Mouse (Mus musculus) cerebellum, adult 2 months (tissue): Measurements from ENCODE around the gene Tmem101. TPM values are rescaled to one million over a fixed set of nuclear protein-coding genes. Genes with fewer than 3 reads are reported as not detected.
"Not testable (repeated sequence)": the region's sequence is repeated elsewhere in the genome, so short reads cannot be mapped to it uniquely, and the experiment has no call there.

Source experiments
- DNase-seq, 2 experiments: peaks; one replicate each; pipeline ENCODE4 v3.0.0; 2021
- H3K27ac ChIP-seq: fragments of 200-500 bp; 2 replicates; pipeline ENCODE4 v1.5.1; 2012; ENCODE audit warnings: low read length, control low read depth, inconsistent platforms; ENCODE audit not compliant: insufficient read depth
- H3K27me3 ChIP-seq: fragments of 200-500 bp; 2 replicates; pipeline ENCODE4 v1.6.1; 2012; ENCODE audit warnings: inconsistent platforms, mild to moderate bottlenecking, low read length, moderate library complexity; ENCODE audit not compliant: control insufficient read depth, insufficient read depth
- H3K4me1 ChIP-seq: fragments of 200-500 bp; 2 replicates; pipeline ENCODE4 v1.6.1; 2011; ENCODE audit warnings: low read length; ENCODE audit not compliant: control insufficient read depth, insufficient read depth
- H3K4me3 ChIP-seq: fragments of 200-500 bp; replicated peaks from 2 replicates; pipeline ENCODE3; 2011; ENCODE audit warnings: mild to moderate bottlenecking, low read depth, low read length, control low read depth; ENCODE audit not compliant: insufficient read depth
- CTCF ChIP-seq: fragments of 200-500 bp; IDR thresholded peaks from 2 replicates; pipeline ENCODE4 v1.5.1; 2011; ENCODE audit warnings: low read depth, mild to moderate bottlenecking, control low read depth, low read length, moderate library complexity, borderline replicate concordance; ENCODE audit not compliant: insufficient read depth
- POLR2A ChIP-seq: fragments of 200-500 bp; IDR thresholded peaks from 2 replicates; pipeline ENCODE4 v1.6.1; 2011; ENCODE audit warnings: low read length, control low read depth, borderline replicate concordance; ENCODE audit not compliant: insufficient read depth
- WGBS: fragments of 180-500 bp; shearing (Covaris S2); methylation state at CpG from one replicate; pipeline ENCODE4 v1.1.7; 2018; 5-methylcytosine and 5-hydroxymethylcytosine counted together
- polyA plus RNA-seq: library from polyadenylated mRNA; depleted of rRNA; stranded (reverse); fragments of >200 nt; gene quantifications from 2 replicates; pipeline ENCODE4 v1.2.3, GENCODE M21; 2012

Tmem101 gene
- polyA plus RNA-seq, 1 experiment, result 33.2 TPM

GRCm38 (mm10) chr11:102168689-102169088 is 12.5 kb upstream of the Tmem101 start:
- TF ChIP-seq POLR2A (no peak), CTCF (no peak)
- WGBS, result 90% methylated on average over 5 of the region's 5 CpGs
- H3K4me1 ChIP-seq, result peaks cover 30% of the 10 kb centered on the region
- H3K27ac ChIP-seq, result no peak overlapping the region
- no peak for DNase-seq
- H3K4me3 ChIP-seq, result no peak overlapping the region
- no peaks in the 10 kb centered on the region for H3K27me3 ChIP-seq

GRCm38 (mm10) chr11:102167539-102167938 is 11.3 kb upstream of the Tmem101 start:
- TF ChIP-seq POLR2A (no peak), CTCF (no peak)
- Histone ChIP-seq H3K4me3 (no peak overlapping the region), H3K27me3 (no peaks in the 10 kb centered on the region), H3K27ac (no peak overlapping the region), H3K4me1 (peaks cover 30% of the 10 kb centered on the region)
- peak; percentile 38 to 66 for DNase-seq
- 23% methylated on average over 5 of the region's 5 CpGs for WGBS

GRCm38 (mm10) chr11:102165971-102166722 is 9.9 kb upstream of the Tmem101 start:
- no peak overlapping the region for H3K4me3 ChIP-seq
- peak overlapping the region; percentile 28; the same call in 1 of the 2 replicates for H3K27ac ChIP-seq
- TF ChIP-seq POLR2A (no peak), CTCF (no peak)
- peaks cover 30% of the 10 kb centered on the region for H3K4me1 ChIP-seq
- peak; percentile 58 to 78 for DNase-seq
- H3K27me3 ChIP-seq, result no peaks in the 10 kb centered on the region
- whole genome bisulfite sequencing, result 18% methylated on average over 6 of the region's 6 CpGs

GRCm38 (mm10) chr11:102159781-102160180 is 3.6 kb upstream of the Tmem101 start:
- DNase-seq, result peak; percentile 83 to 91
- WGBS, result 10% methylated on average over 5 of the region's 5 CpGs
- no peaks in the 10 kb centered on the region for H3K27me3 ChIP-seq
- H3K4me1 ChIP-seq, result peaks cover 8% of the 10 kb centered on the region; the same call in 1 of the 2 replicates
- H3K27ac ChIP-seq, result no peak overlapping the region
- TF ChIP-seq POLR2A (no peak), CTCF (no peak)
- H3K4me3 ChIP-seq, result no peak overlapping the region

GRCm38 (mm10) chr11:102158024-102158423 is 1.8 kb upstream of the Tmem101 start:
- H3K4me1 ChIP-seq, H3K27ac ChIP-seq, H3K27me3 ChIP-seq, H3K4me3 ChIP-seq, DNase-seq: not testable (repeated sequence)
- WGBS, result 92% methylated on average over 2 of the region's 2 CpGs

- 8% methylated on average over 1 of the region's 1 CpGs for WGBS
- TF ChIP-seq CTCF, result no peak
- no peak for TF ChIP-seq POLR2A
- Histone ChIP-seq H3K27ac (no peak overlapping the region), H3K4me1 (peaks cover 8% of the 10 kb centered on the region; the same call in 1 of the 2 replicates), H3K27me3 (no peaks in the 10 kb centered on the region), H3K4me3 (no peak overlapping the region)
- no peak for DNase-seq
Observed at GRCm38 (mm10) chr11:102156786-102157089, 534 bp upstream of the Tmem101 start.

GRCm38 (mm10) chr11:102147213-102147989 is 8.8 kb downstream of the Tmem101 start:
- 15% methylated on average over 34 of the region's 34 CpGs for WGBS
- DNase-seq, result no peak
- Histone ChIP-seq H3K4me3 (no peak overlapping the region), H3K27me3 (peaks cover 3% of the 10 kb centered on the region; the same call in 1 of the 2 replicates), H3K27ac (no peak overlapping the region), H3K4me1 (no peaks in the 10 kb centered on the region)
- no peak for TF ChIP-seq CTCF
- TF ChIP-seq POLR2A, result no peak

- no peak overlapping the region for H3K27ac ChIP-seq
- 6% methylated on average over 17 of the region's 17 CpGs for WGBS
- no peak for DNase-seq
- H3K4me1 ChIP-seq, result no peaks in the 10 kb centered on the region
- no peak overlapping the region for H3K4me3 ChIP-seq
- TF ChIP-seq POLR2A (no peak), CTCF (no peak)
- H3K27me3 ChIP-seq, result peaks cover 3% of the 10 kb centered on the region; the same call in 1 of the 2 replicates
Observed at GRCm38 (mm10) chr11:102146531-102146930, 9.7 kb downstream of the Tmem101 start.
